Mouse (Mus musculus) layer of hippocampus, postnatal 14 days (tissue): ENCODE data around the gene Smarca1. TPM values are rescaled to one million over a fixed set of nuclear protein-coding genes. Genes with fewer than 3 reads are reported as not detected.

Experiments used
- DNase-seq, 2 experiments: peaks; one replicate each; pipeline ENCODE4 v3.0.0; 2021 to 2022; ENCODE audit warnings: low spot score in 2 of 2, mixed read lengths in 1 of 2
- long read RNA-seq, 2 experiments: library from polyadenylated mRNA; stranded (forward); transcript quantifications; one replicate each; pipeline ENCODE4 v2.0.0; 2021
- total RNA-seq, 2 experiments: library from RNA; stranded (reverse); gene quantifications; 2 replicates each; pipeline ENCODE4 v1.2.3; 2021

The Smarca1 gene
- 10 to 100 TPM; 29.3 to 34.8 TPM for total RNA-seq
- long read RNA-seq, experiment 1, full-length matches to known transcripts, result 3 of 11 reads
- long read RNA-seq, experiment 1, partial matches to known transcripts, result 4 of 11 reads
- long read RNA-seq, experiment 1, other reads (novel, unspliced or antisense), result 4 of 11 reads
- long read RNA-seq, experiment 2, full-length matches to known transcripts, result 4 of 16 reads
- long read RNA-seq, experiment 2, partial matches to known transcripts, result 3 of 16 reads
- long read RNA-seq, experiment 2, other reads (novel, unspliced or antisense), result 9 of 16 reads

- no peak for DNase-seq
Observed at GRCm38 (mm10) chrX:47892431-47893024, at the start of gene Smarca1. Gene Smarca1, minus strand, starts transcription at chrX:47892974.

- peak in 1 of 2 experiments; percentile 29 for DNase-seq
Observed at GRCm38 (mm10) chrX:47937740-47938139, 45.0 kb upstream of the Smarca1 start.

- DNase-seq, result no peak
Observed at GRCm38 (mm10) chrX:47936885-47937284, 44.1 kb upstream of the Smarca1 start.

GRCm38 (mm10) chrX:47934352-47934751 lies 41.6 kb upstream of the Smarca1 start:
- DNase-seq, result no peak

- DNase-seq, result no peak
Observed at GRCm38 (mm10) chrX:47930449-47930848, 37.7 kb upstream of the Smarca1 start.

GRCm38 (mm10) chrX:47927981-47928380 lies 35.2 kb upstream of the Smarca1 start:
- no peak for DNase-seq

- DNase-seq, result no peak
Observed at GRCm38 (mm10) chrX:47920541-47920940, 27.8 kb upstream of the Smarca1 start.

- no peak for DNase-seq
Observed at GRCm38 (mm10) chrX:47916831-47917230, 24.1 kb upstream of the Smarca1 start.

GRCm38 (mm10) chrX:47913543-47913938 lies 20.8 kb upstream of the Smarca1 start:
- no peak for DNase-seq

- DNase-seq, result no peak
Observed at GRCm38 (mm10) chrX:47912904-47913542, 20.2 kb upstream of the Smarca1 start.

- peak; percentile 59 to 71 for DNase-seq
Observed at GRCm38 (mm10) chrX:47912306-47912792, 19.6 kb upstream of the Smarca1 start, which contains the start of gene Ocrl. Gene Ocrl, plus strand, starts transcription at chrX:47912387.

GRCm38 (mm10) chrX:47891907-47892430 lies 805 bp downstream of the Smarca1 start:
- peak in 1 of 2 experiments; percentile 8 for DNase-seq

GRCm38 (mm10) chrX:47891243-47891906 lies 1.4 kb downstream of the Smarca1 start:
- DNase-seq, result no peak

- no peak for DNase-seq
Observed at GRCm38 (mm10) chrX:47887401-47887800, 5.4 kb downstream of the Smarca1 start.

- DNase-seq, result no peak
Observed at GRCm38 (mm10) chrX:47882813-47883212, 10.0 kb downstream of the Smarca1 start.

GRCm38 (mm10) chrX:47880052-47880451 lies 12.7 kb downstream of the Smarca1 start:
- DNase-seq, result no peak

GRCm38 (mm10) chrX:47858544-47858943 lies 34.2 kb downstream of the Smarca1 start:
- no peak for DNase-seq

GRCm38 (mm10) chrX:47835835-47836195 lies 57.0 kb downstream of the Smarca1 start:
- DNase-seq, result no peak

- DNase-seq, result no peak
Observed at GRCm38 (mm10) chrX:47835098-47835834, 57.5 kb downstream of the Smarca1 start.

GRCm38 (mm10) chrX:47833431-47833830 lies 59.3 kb downstream of the Smarca1 start:
- no peak for DNase-seq

- DNase-seq, result peak in 1 of 2 experiments; percentile 7
Observed at GRCm38 (mm10) chrX:47820566-47820965, 72.2 kb downstream of the Smarca1 start.
